Mouse (Mus musculus) C2C12 (cell line): Measurements from ENCODE around the gene Snrk. TPM values are rescaled to one million over a fixed set of nuclear protein-coding genes. Genes with fewer than 3 reads are reported as not detected.

Experiments
- H3K27me3 ChIP-seq: one replicate; pipeline ENCODE4 v1.6.1; 2011; ENCODE audit not compliant: control insufficient read depth, insufficient read depth, insufficient read length
- H3K36me3 ChIP-seq: one replicate; pipeline ENCODE4 v1.6.1; 2011; ENCODE audit not compliant: control insufficient read depth, insufficient read depth
- H3K4me3 ChIP-seq: one replicate; pipeline ENCODE4 v1.5.1; 2011; ENCODE audit warnings: mild to moderate bottlenecking, control low read depth; ENCODE audit not compliant: poor library complexity, insufficient read depth, severe bottlenecking
- H3K79me2 ChIP-seq: one replicate; pipeline ENCODE4 v1.6.1; 2011; ENCODE audit not compliant: control insufficient read depth, insufficient read depth
- H3K79me3 ChIP-seq: one replicate; pipeline ENCODE4 v1.6.1; 2011; ENCODE audit warnings: low read depth, control low read depth
- H3ac ChIP-seq: one replicate; pipeline ENCODE3; 2011; ENCODE audit warnings: low read depth; ENCODE audit not compliant: control insufficient read depth, insufficient read length
- CEBPB ChIP-seq: IDR thresholded peaks from one replicate; pipeline ENCODE4 v1.6.1; 2011; ENCODE audit warnings: low read depth, mild to moderate bottlenecking, control low read depth, moderate library complexity
- CTCF ChIP-seq: IDR thresholded peaks from one replicate; pipeline ENCODE4 v1.5.1; 2011; ENCODE audit not compliant: control insufficient read depth, insufficient read depth, insufficient read length
- FOSL1 ChIP-seq: IDR thresholded peaks from one replicate; pipeline ENCODE4 v1.8.0; 2011; ENCODE audit warnings: mild to moderate bottlenecking, low read length; ENCODE audit not compliant: poor library complexity, insufficient read depth, severe bottlenecking
- MAX ChIP-seq: IDR thresholded peaks from one replicate; pipeline ENCODE4 v1.6.1; 2011; ENCODE audit warnings: mild to moderate bottlenecking, control low read depth
- MYOD1 ChIP-seq: IDR thresholded peaks from one replicate; pipeline ENCODE4 v1.6.1; 2011; ENCODE audit warnings: low read depth; ENCODE audit not compliant: control insufficient read depth, insufficient read length
- MYOG ChIP-seq: IDR thresholded peaks from one replicate; pipeline ENCODE4 v1.6.1; 2011; ENCODE audit not compliant: control insufficient read depth, insufficient read length; ENCODE audit errors: extremely low read depth
- USF1 ChIP-seq: IDR thresholded peaks from one replicate; pipeline ENCODE4 v1.6.1; 2011; ENCODE audit warnings: low read depth, mild to moderate bottlenecking, control low read depth, moderate library complexity
- polyA plus RNA-seq: library from polyadenylated mRNA; unstranded; fragments of >200 nt; fragmentation: generic; extraction: Trizol; gene quantifications from one replicate; pipeline ENCODE4 v1.2.1, GENCODE M21; 2012; ENCODE audit warnings: missing spikeins

Snrk gene
- polyA plus RNA-seq, 1 experiment, result 9.8 TPM

DNA sequence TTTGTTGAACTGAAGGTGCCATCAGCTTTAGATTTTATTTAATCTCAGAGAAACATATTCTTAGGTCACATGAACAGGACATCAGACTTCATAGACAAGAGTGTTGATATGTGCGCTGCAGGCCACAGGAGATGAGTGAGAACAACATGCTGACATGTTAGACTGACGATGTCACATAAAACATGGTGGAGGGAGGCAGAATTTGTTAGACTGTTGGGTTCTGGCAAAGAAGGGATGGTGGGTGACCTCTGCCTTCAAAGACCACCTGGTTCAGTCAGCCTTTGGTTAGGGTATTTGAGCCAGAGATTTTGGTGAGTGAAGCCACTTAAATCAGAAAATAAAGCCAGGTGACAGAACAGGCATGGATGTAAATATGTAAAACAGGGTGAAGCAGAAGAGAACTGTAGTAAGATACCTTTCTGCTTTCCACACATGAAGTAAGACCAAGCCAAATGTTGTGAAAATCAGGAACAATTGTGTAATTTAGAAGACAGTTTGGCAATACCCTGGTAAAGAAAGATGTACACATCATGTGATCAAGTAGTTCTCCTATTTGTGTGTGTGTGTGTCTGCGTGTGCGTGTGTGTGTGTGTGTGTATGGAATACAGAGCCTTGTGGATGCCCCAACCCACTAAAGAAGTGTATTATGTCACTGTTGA lies 21.4 kb downstream of the Snrk start:
- Histone ChIP-seq H3K79me2 (peaks cover 18% of the 10 kb centered on the region), H3K27me3 (no peaks in the 10 kb centered on the region), H3K36me3 (peaks cover 12% of the 10 kb centered on the region), H3K4me3 (no peak overlapping the region), H3ac (no peak overlapping the region), H3K79me3 (no peaks in the 10 kb centered on the region)
- no peak for TF ChIP-seq CTCF
- no peak for TF ChIP-seq USF1
- TF ChIP-seq MYOG, result no peak
- no peak for TF ChIP-seq CEBPB
- TF ChIP-seq FOSL1, result no peak
- no peak for TF ChIP-seq MAX
- TF ChIP-seq MYOD1, result no peak

DNA sequence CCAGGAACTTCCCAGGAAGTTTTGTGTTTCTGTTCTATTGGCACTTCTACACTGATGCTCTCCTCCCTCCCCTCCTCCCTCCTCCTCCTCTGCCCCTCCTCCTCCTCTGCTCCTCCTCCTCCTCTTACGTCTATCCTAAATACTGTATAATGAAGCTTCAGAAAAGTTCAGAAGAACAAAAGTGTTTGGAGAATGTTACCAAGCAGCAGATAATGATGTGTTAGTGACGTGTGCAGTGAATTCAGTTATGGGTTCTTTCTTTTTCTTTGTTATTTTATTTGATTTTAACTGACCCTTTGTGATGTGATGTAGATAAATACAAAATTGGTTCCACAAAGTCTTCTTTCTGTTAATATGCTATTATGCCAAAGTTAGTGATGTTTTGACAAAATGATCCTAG lies 22.2 kb downstream of the Snrk start:
- peaks cover 18% of the 10 kb centered on the region for H3K79me2 ChIP-seq
- H3K27me3 ChIP-seq, result no peaks in the 10 kb centered on the region
- H3K4me3 ChIP-seq, result no peak overlapping the region
- H3K36me3 ChIP-seq, result peaks cover 12% of the 10 kb centered on the region
- H3ac ChIP-seq, result no peak overlapping the region
- H3K79me3 ChIP-seq, result no peaks in the 10 kb centered on the region
- TF ChIP-seq USF1 (no peak), FOSL1 (no peak), CEBPB (no peak), MYOG (no peak), MAX (no peak), CTCF (no peak), MYOD1 (no peak)

DNA sequence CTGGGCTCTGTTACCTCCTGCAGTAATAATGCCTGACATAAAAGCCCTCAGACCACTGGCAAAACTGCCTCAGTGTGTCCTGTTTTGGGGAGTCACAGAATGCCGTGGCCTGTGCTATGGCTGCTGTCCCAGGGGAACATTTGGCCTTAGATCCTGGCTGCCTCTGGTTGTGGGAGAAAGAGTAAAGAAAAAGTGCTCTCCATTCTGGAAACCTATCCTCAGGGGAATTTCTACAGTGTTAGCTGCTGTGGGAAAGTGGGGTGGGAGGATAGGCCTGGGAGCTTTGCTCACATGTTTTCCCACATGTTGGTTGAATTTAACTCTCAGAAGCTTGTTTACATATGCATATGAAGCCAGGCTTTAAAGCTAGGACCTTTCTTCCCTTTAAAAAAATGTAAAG lies 26.2 kb downstream of the Snrk start:
- peaks cover 3% of the 10 kb centered on the region for H3K79me3 ChIP-seq
- H3K4me3 ChIP-seq, result no peak overlapping the region
- peaks cover 10% of the 10 kb centered on the region for H3K36me3 ChIP-seq
- no peak overlapping the region for H3ac ChIP-seq
- TF ChIP-seq CEBPB (no peak), MYOD1 (no peak), FOSL1 (no peak), CTCF (no peak), USF1 (no peak), MYOG (no peak), MAX (no peak)
- H3K27me3 ChIP-seq, result no peaks in the 10 kb centered on the region
- peaks cover 18% of the 10 kb centered on the region for H3K79me2 ChIP-seq

DNA sequence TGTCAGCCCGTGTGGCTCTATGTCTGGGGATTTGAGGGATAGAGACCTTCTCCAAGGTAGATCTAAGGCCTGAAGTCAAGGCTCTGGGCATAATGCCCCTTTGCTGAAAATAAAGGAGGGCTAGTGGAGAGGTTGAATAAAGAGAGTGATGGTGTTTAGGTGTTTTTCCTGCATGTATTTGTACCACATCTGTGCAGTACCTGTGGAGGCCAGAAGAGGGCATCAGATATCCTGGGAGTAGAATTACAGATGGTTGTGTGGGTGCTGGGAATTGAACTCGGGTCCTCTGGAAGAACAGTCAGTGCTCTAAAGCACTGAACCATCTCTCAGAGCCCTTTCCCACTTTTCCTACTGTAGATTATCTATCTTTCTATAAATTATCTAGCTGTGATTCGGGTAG lies 27.7 kb downstream of the Snrk start:
- H3K79me2 ChIP-seq, result peaks cover 18% of the 10 kb centered on the region

DNA sequence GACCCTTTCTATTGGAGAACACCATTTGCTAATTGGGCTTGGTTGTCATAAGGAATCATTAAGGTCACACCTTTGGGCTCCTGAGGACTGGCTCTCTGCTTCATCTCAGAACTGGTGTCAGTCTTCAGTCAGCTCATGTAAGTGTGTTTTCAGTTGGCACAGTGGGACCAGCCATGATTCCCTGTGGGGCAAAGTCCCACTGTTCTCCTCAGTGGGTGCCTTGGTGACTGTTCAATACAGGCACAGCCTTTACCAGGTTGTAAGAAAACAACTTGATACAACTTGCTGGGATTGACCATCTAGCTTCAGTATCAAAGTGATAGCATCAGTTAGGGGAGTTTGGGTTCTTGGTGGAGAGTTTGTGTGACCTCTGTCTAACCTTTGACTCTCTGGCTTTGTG lies 28.6 kb downstream of the Snrk start:
- peaks cover 3% of the 10 kb centered on the region for H3K79me3 ChIP-seq
- TF ChIP-seq CEBPB, result no peak
- no peak for TF ChIP-seq USF1
- TF ChIP-seq FOSL1, result no peak
- TF ChIP-seq MYOD1, result no peak
- TF ChIP-seq MYOG, result no peak
- no peak for TF ChIP-seq MAX
- TF ChIP-seq CTCF, result no peak
- peaks cover 8% of the 10 kb centered on the region for H3K36me3 ChIP-seq
- H3ac ChIP-seq, result no peak overlapping the region
- H3K4me3 ChIP-seq, result no peak overlapping the region
- H3K79me2 ChIP-seq, result peaks cover 12% of the 10 kb centered on the region
- H3K27me3 ChIP-seq, result no peaks in the 10 kb centered on the region

More for the DNA sequence above, 27.7 kb downstream of the Snrk start:
- Histone ChIP-seq H3K27me3 (no peaks in the 10 kb centered on the region), H3ac (no peak overlapping the region), H3K4me3 (no peak overlapping the region), H3K36me3 (peaks cover 8% of the 10 kb centered on the region), H3K79me3 (peaks cover 3% of the 10 kb centered on the region)
- TF ChIP-seq MYOD1, result no peak
- TF ChIP-seq CTCF, result no peak
- no peak for TF ChIP-seq CEBPB
- TF ChIP-seq MAX, result no peak
- TF ChIP-seq USF1, result no peak
- no peak for TF ChIP-seq FOSL1
- no peak for TF ChIP-seq MYOG

DNA sequence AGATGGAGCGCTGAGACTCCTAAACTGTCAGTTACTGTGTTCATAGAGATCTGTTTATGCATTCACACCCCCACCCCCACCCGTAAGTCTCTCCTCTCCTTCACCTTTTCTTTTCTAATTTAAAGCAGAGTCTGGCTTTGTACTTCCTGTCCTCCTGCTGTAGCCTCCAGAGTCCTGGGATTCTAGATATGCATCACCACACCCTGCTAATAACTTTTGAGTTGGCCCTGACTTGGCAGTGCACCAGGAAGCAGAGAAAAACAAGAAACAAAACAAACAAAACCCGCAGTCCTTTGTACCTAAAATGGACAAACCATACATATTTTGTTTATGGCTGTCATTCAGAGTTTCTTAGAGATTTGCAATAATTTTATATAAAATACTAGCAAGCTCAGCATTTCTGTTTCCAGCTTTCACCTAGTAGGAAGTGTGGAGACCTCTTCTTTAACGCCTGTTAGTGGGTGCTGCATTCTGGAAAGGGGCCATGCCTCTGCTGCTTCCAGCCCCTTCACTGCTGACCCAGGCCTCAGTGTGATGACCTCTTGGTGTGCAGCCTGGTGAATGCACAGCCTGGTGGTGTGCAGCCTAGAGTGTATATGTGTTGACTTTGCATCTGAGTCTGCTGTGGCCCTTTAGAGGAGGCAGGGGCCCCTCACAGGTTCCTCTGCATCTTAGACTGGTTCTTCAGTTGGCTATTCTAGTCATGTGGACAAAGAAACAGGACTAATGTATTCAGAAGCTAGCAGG lies 29.2 kb downstream of the Snrk start:
- H3K27me3 ChIP-seq, result no peaks in the 10 kb centered on the region
- H3K4me3 ChIP-seq, result no peak overlapping the region
- peaks cover 3% of the 10 kb centered on the region for H3K79me3 ChIP-seq
- H3ac ChIP-seq, result no peak overlapping the region
- H3K79me2 ChIP-seq, result peaks cover 11% of the 10 kb centered on the region
- TF ChIP-seq USF1, result no peak
- no peak for TF ChIP-seq CEBPB
- no peak for TF ChIP-seq MAX
- no peak for TF ChIP-seq MYOD1
- TF ChIP-seq MYOG, result no peak
- TF ChIP-seq FOSL1, result no peak
- TF ChIP-seq CTCF, result no peak
- peaks cover 8% of the 10 kb centered on the region for H3K36me3 ChIP-seq
